Mouse (Mus musculus) bone marrow, adult 2 months (tissue): ENCODE data around the gene Mpped2.

Experiments
- CTCF ChIP-seq: fragments of 200-500 bp; IDR thresholded peaks from 2 replicates; pipeline ENCODE4 v1.5.1; 2011; ENCODE audit warnings: low read length, control low read depth; ENCODE audit not compliant: control insufficient read depth, insufficient read depth
- POLR2A ChIP-seq: fragments of 200-500 bp; IDR thresholded peaks from 2 replicates; pipeline ENCODE4 v1.6.1; 2011; ENCODE audit warnings: low read depth, mild to moderate bottlenecking, control low read depth, low read length, borderline replicate concordance; ENCODE audit not compliant: control insufficient read depth

- no peak for TF ChIP-seq CTCF
- TF ChIP-seq POLR2A: no peak
These were observed 202.9 kb downstream of the Mpped2 start for GRCm38 (mm10) chr2:106896024-106896384.
